ENCODE assay signal across 8 mouse cellular contexts in genomic region chr10:26995182-26995975, GRCm38 (mm10).
DNase-seq lines count a peak whose midpoint lies in the region; ATAC-seq lines count a peak whose summit lies in the region.

No protein-coding gene starts in this region.

- no peak overlapping the region for H3K27ac ChIP-seq in forebrain, embryonic 15.5 days (replicated peaks)
- H3K27ac ChIP-seq in midbrain, embryonic 10.5 days (replicated peaks): no peak overlapping the region

- H3K9ac ChIP-seq in forebrain, embryonic 15.5 days (replicated peaks): no peak overlapping the region

- no peaks in the 10 kb centered on the region for H3K36me3 ChIP-seq in forebrain, embryonic 15.5 days
- H3K36me3 ChIP-seq in midbrain, embryonic 10.5 days: no peaks in the 10 kb centered on the region

- 68% methylated on average over 8 of the region's 8 CpGs for WGBS in forebrain, embryonic 15.5 days
- WGBS in midbrain, embryonic 10.5 days: 75% methylated on average over 8 of the region's 8 CpGs

- peak; percentile 1 to 32 for DNase-seq in urinary bladder, adult 18-20 months (ENCODE audit: low spot score in 2 of 2)
- no peak for DNase-seq in urinary bladder, postnatal 4 days (ENCODE audit: low spot score in 2 of 2)
- peak; percentile 3 for DNase-seq in cerebellum, adult 11 months
- DNase-seq in induced T-regulatory cell, adult 2 months (ENCODE audit: low read depth): peak; percentile 69
- peak; percentile 52 to 80 for DNase-seq in left cerebral cortex, adult 18-20 months (ENCODE audit: low spot score in 2 of 2)
- peak; percentile 38 for DNase-seq in midbrain, embryonic 10.5 days (ENCODE audit: low spot score)
- DNase-seq in skeletal muscle tissue, adult 2 months (ENCODE audit: low read depth, low spot score): peak; percentile 11

- H3K27me3 ChIP-seq in forebrain, embryonic 15.5 days: no peaks in the 10 kb centered on the region
- H3K27me3 ChIP-seq in midbrain, embryonic 10.5 days (ENCODE audit: low read depth, poor library complexity, severe bottlenecking): no peaks in the 10 kb centered on the region

- no peak overlapping the region for H3K4me3 ChIP-seq in forebrain, embryonic 15.5 days
- no peak overlapping the region for H3K4me3 ChIP-seq in midbrain, embryonic 10.5 days

- H3K9me3 ChIP-seq in forebrain, embryonic 15.5 days: no peaks in the 10 kb centered on the region
- H3K9me3 ChIP-seq in midbrain, embryonic 10.5 days (replicated peaks): no peaks in the 10 kb centered on the region

- no peak overlapping the region for H3K4me2 ChIP-seq in forebrain, embryonic 15.5 days (replicated peaks)

- ATAC-seq in forebrain, embryonic 15.5 days (replicated peaks): peak; percentile 69

- no peaks in the 10 kb centered on the region for H3K4me1 ChIP-seq in forebrain, embryonic 15.5 days
- H3K4me1 ChIP-seq in midbrain, embryonic 10.5 days: no peaks in the 10 kb centered on the region

Comparison
In these comparisons a context has a peak if more than half of its experiments do, and no peak if none do; other contexts are left out.
1. DNase-seq: peak in urinary bladder, adult 18-20 months (2 of 2), cerebellum, adult 11 months (single experiment), induced T-regulatory cell, adult 2 months (single experiment), left cerebral cortex, adult 18-20 months (2 of 2), midbrain, embryonic 10.5 days (single experiment) and skeletal muscle tissue, adult 2 months (single experiment); none in urinary bladder, postnatal 4 days (0 of 2).